Mouse (Mus musculus): ENCODE results near the gene Tmem44.

DNA sequence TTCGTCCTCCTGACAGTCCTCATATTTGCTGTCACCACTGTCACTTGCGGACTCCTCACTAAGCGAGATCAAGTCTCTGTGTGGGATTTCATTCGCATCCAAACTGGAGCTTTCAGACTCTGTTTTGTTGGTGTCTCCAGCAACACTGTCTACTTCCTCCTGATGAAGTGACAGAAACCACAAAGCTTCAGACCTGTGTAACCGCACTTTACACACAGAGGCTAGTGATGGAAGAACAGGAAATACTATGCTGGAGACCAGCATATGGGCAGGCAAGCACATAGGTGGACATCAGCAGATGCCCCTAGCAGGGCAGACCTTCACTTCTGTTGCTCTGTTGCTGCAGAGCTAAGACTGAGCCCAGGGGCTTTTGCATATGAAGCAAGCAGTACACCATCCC is 20.7 kb upstream of the Tmem44 start:
- no peak for TF ChIP-seq CTCF (IDR thresholded peaks at IDR 0.05; ENCODE audit: borderline replicate concordance, control insufficient read depth, extremely low read depth, insufficient read depth, low read length, poor library complexity)
- no peak for TF ChIP-seq POLR2A (IDR thresholded peaks at IDR 0.05; ENCODE audit: control insufficient read depth, extremely low read depth, insufficient read depth, low read length, poor library complexity)

All from thymus, adult 2 months (tissue).